In the genomic region with DNA sequence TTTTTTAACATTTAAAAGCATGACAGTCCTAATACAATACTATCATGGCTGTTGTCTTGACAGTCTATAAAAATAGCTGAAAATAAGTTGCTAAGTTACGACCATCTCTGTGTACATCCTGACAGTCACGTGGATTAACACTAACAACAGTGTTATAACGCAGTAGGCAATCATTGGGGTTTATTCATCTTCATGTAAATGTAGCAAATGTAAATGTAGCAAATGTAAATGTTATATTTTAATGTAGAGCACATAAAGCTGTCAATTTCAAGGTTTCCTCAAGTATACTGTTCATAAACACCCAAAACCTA, we compare ENCODE assay signal across 13 mouse cellular contexts. TPM values are rescaled to one million over a fixed set of nuclear protein-coding genes. Genes with fewer than 3 reads are reported as not detected.
DNase-seq lines count a peak whose midpoint lies in the region; ATAC-seq and TF ChIP-seq lines count a peak whose summit lies in the region.
"Had no signal": no experiment of that assay in that cellular context is flagged by ENCODE, and none has a peak within 500 bp of the region (broad histone marks: within the 10 kb centered on the region; RNA-seq: fewer than 3 reads in every experiment).

No protein-coding gene starts in this region.

- no peaks in the 10 kb centered on the region for H3K27me3 ChIP-seq in kidney, embryonic 14.5 days (ENCODE audit: control insufficient read depth, insufficient read depth, low read length)
- H3K27me3 ChIP-seq in forebrain, embryonic 14.5 days (replicated peaks; ENCODE audit: control insufficient read depth, insufficient read depth, low read length): no peaks in the 10 kb centered on the region
- no peaks in the 10 kb centered on the region for H3K27me3 ChIP-seq in forebrain, postnatal 0 days (ENCODE audit: insufficient read depth, low read length)
- no peaks in the 10 kb centered on the region for H3K27me3 ChIP-seq in liver, embryonic 12.5 days (replicated peaks)

- no peak overlapping the region for H3K4me2 ChIP-seq in kidney, embryonic 14.5 days (replicated peaks; ENCODE audit: low read depth, low read length)
- no peak overlapping the region for H3K4me2 ChIP-seq in forebrain, embryonic 14.5 days (ENCODE audit: low read length)
- no peak overlapping the region for H3K4me2 ChIP-seq in forebrain, postnatal 0 days (ENCODE audit: low read depth)
- H3K4me2 ChIP-seq in liver, embryonic 12.5 days: no peak overlapping the region

- peak; percentile 62; the same call in 1 of the 2 replicates for ATAC-seq in kidney, embryonic 14.5 days (ENCODE audit: low FRiP score, low TSS enrichment)
- peak; percentile 42; the same call in 1 of the 2 replicates for ATAC-seq in forebrain, embryonic 14.5 days
- peak; percentile 36; the same call in 1 of the 2 replicates for ATAC-seq in forebrain, postnatal 0 days
- 0 out of 2 replicates have a peak, but pooled peaks have one; percentile 4 for ATAC-seq in liver, embryonic 12.5 days

- peaks cover 10% of the 10 kb centered on the region for H3K9me3 ChIP-seq in kidney, embryonic 14.5 days (ENCODE audit: control insufficient read depth, low read length)
- peaks cover 17% of the 10 kb centered on the region for H3K9me3 ChIP-seq in forebrain, embryonic 14.5 days (replicated peaks; ENCODE audit: control insufficient read depth, low read length)
- H3K9me3 ChIP-seq in forebrain, postnatal 0 days (ENCODE audit: low read length): peaks cover 19% of the 10 kb centered on the region; the same call in 1 of the 2 replicates
- peaks cover 12% of the 10 kb centered on the region for H3K9me3 ChIP-seq in liver, embryonic 12.5 days (replicated peaks)

- H3K4me3 ChIP-seq in kidney, embryonic 14.5 days (ENCODE audit: low read length): no peak overlapping the region
- H3K4me3 ChIP-seq in forebrain, embryonic 14.5 days (ENCODE audit: low read depth, low read length): no peak overlapping the region
- no peak overlapping the region for H3K4me3 ChIP-seq in forebrain, postnatal 0 days (ENCODE audit: low read depth, low read length)
- no peak overlapping the region for H3K4me3 ChIP-seq in liver, embryonic 12.5 days

- H3K27ac ChIP-seq in kidney, embryonic 14.5 days (ENCODE audit: low read depth, low read length): no peak overlapping the region
- no peak overlapping the region for H3K27ac ChIP-seq in forebrain, embryonic 14.5 days (ENCODE audit: low read depth, low read length)
- H3K27ac ChIP-seq in forebrain, postnatal 0 days (ENCODE audit: low read depth, low read length): no peak overlapping the region
- H3K27ac ChIP-seq in liver, embryonic 12.5 days: no peak overlapping the region

- no peaks in the 10 kb centered on the region for H3K36me3 ChIP-seq in kidney, embryonic 14.5 days (ENCODE audit: control insufficient read depth, insufficient read depth, low read length)
- no peaks in the 10 kb centered on the region for H3K36me3 ChIP-seq in forebrain, embryonic 14.5 days (ENCODE audit: control insufficient read depth, insufficient read depth, low read length)
- H3K36me3 ChIP-seq in forebrain, postnatal 0 days (ENCODE audit: insufficient read depth): no peaks in the 10 kb centered on the region
- no peaks in the 10 kb centered on the region for H3K36me3 ChIP-seq in liver, embryonic 12.5 days

- 76% methylated on average over 3 of the region's 3 CpGs for WGBS in kidney, embryonic 14.5 days
- 75% methylated on average over 3 of the region's 3 CpGs for WGBS in forebrain, embryonic 14.5 days
- 67% methylated on average over 3 of the region's 3 CpGs for WGBS in forebrain, postnatal 0 days
- WGBS in liver, embryonic 12.5 days (ENCODE audit: insufficient replicate concordance): 65% methylated on average over 3 of the region's 3 CpGs

- no peaks in the 10 kb centered on the region for H3K4me1 ChIP-seq in kidney, embryonic 14.5 days (ENCODE audit: control insufficient read depth, insufficient read depth, low read length)
- no peaks in the 10 kb centered on the region for H3K4me1 ChIP-seq in forebrain, embryonic 14.5 days (ENCODE audit: control insufficient read depth, insufficient read depth, low read length)
- H3K4me1 ChIP-seq in forebrain, postnatal 0 days (ENCODE audit: insufficient read depth): no peaks in the 10 kb centered on the region
- H3K4me1 ChIP-seq in liver, embryonic 12.5 days: no peaks in the 10 kb centered on the region

- TF ChIP-seq CTCF in forebrain, postnatal 0 days (IDR thresholded peaks at IDR 0.05; ENCODE audit: low read depth): no peak

- no peak for DNase-seq in kidney, postnatal 4 days
- DNase-seq in forebrain, embryonic 14.5 days (ENCODE audit: low spot score): no peak
- DNase-seq in forebrain, postnatal 0 days: no peak
- no peak for DNase-seq in gastrocnemius, postnatal 4 days (ENCODE audit: low spot score in 2 of 2)
- no peak for DNase-seq in c-Kit-positive CD71-positive TER-119-positive erythroid progenitor cells, embryonic 14.5 days (ENCODE audit: low spot score)
- no peak for DNase-seq in thymus, postnatal 36 days
- DNase-seq: cerebellum, adult 11 months; lung, adult 2 months had no signal

- H3K9ac ChIP-seq in kidney, embryonic 14.5 days (ENCODE audit: low read depth, low read length): no peak overlapping the region
- no peak overlapping the region for H3K9ac ChIP-seq in forebrain, embryonic 14.5 days (ENCODE audit: low read length)
- no peak overlapping the region for H3K9ac ChIP-seq in forebrain, postnatal 0 days
- H3K9ac ChIP-seq in liver, embryonic 12.5 days: no peak overlapping the region

RNA-seq across cellular contexts. Expression of gene Gm21190, which starts 21.8 kb away (rescaled TPM):
- polyA plus RNA-seq in kidney, embryonic 14.5 days (2014; fragmentation: Nextera tagmentation; extraction: Ambion mirVana): not detected in 2 replicates
- not detected in 2 replicates for polyA plus RNA-seq in forebrain, embryonic 14.5 days (2014; fragmentation: Nextera tagmentation; extraction: Ambion mirVana)
- total RNA-seq in forebrain, postnatal 0 days (2014; rRNA removed): not detected in 2 replicates
- not detected in 2 replicates for polyA plus RNA-seq in forebrain, postnatal 0 days (2015; fragmentation: Nextera tagmentation; extraction: Ambion mirVana)
- polyA plus RNA-seq in liver, embryonic 12.5 days (2016; fragmentation: Nextera tagmentation; extraction: Ambion mirVana): not detected in 2 replicates
- not detected for total RNA-seq in gastrocnemius, postnatal 4 days (2021)
- total RNA-seq: adrenal gland, postnatal 10 days; gastrocnemius, postnatal 14 days had no signal
- polyA plus RNA-seq: lung, adult 2 months had no signal

RNA-seq across cellular contexts. Expression of gene Gm21149, which starts 30.9 kb away (rescaled TPM):
- polyA plus RNA-seq in kidney, embryonic 14.5 days (2014; fragmentation: Nextera tagmentation; extraction: Ambion mirVana): not detected in 2 replicates
- not detected in 2 replicates for polyA plus RNA-seq in forebrain, embryonic 14.5 days (2014; fragmentation: Nextera tagmentation; extraction: Ambion mirVana)
- total RNA-seq in forebrain, postnatal 0 days (2014; rRNA removed): not detected in 2 replicates
- 0.15 TPM in 1 of 2 replicates, not detected in the other for polyA plus RNA-seq in forebrain, postnatal 0 days (2015; fragmentation: Nextera tagmentation; extraction: Ambion mirVana)
- not detected in 2 replicates for polyA plus RNA-seq in liver, embryonic 12.5 days (2016; fragmentation: Nextera tagmentation; extraction: Ambion mirVana)
- total RNA-seq in gastrocnemius, postnatal 4 days (2021): not detected
- total RNA-seq: adrenal gland, postnatal 10 days; gastrocnemius, postnatal 14 days had no signal
- polyA plus RNA-seq: heart, postnatal 0 days had no signal

Comparison
In these comparisons a context has a peak if more than half of its experiments do, and no peak if none do; other contexts are left out.
1. ATAC-seq: peak in every context shown above with its lines; median percentile 62 in kidney, embryonic 14.5 days; 42 in forebrain, embryonic 14.5 days; 36 in forebrain, postnatal 0 days; 4 in liver, embryonic 12.5 days.